Mouse (Mus musculus) left cerebral cortex, postnatal 4 days (tissue): ENCODE measurements around the gene Prkar1b. TPM values are rescaled to one million over a fixed set of nuclear protein-coding genes. Genes with fewer than 3 reads are reported as not detected.

Source experiments
- DNase-seq: peaks from one replicate; pipeline ENCODE4 v3.0.0-alpha.2; 2022
- intact Hi-C: fragments of 180-260 bp; cut with DNase I; formaldehyde crosslinking; loops from one replicate; pipeline ENCODE4 v1.15.1; 2025
- total RNA-seq, 2 experiments: library from RNA; stranded (reverse); gene quantifications; 2 replicates each; pipeline ENCODE4 v1.2.3; 2021

Gene Prkar1b
- total RNA-seq, 2 experiments from 2014 or later = 366 to 388 TPM

- intact Hi-C loops = loop anchor here (10.0 kb wide), 1 partner anchor 153 kb away; the partner anchor contains the start of gene Pdgfa
- DNase-seq = peak; percentile 69
Measured at GRCm38 (mm10) chr5:139147178-139148078, 2.4 kb downstream of the Prkar1b start.

DNA sequence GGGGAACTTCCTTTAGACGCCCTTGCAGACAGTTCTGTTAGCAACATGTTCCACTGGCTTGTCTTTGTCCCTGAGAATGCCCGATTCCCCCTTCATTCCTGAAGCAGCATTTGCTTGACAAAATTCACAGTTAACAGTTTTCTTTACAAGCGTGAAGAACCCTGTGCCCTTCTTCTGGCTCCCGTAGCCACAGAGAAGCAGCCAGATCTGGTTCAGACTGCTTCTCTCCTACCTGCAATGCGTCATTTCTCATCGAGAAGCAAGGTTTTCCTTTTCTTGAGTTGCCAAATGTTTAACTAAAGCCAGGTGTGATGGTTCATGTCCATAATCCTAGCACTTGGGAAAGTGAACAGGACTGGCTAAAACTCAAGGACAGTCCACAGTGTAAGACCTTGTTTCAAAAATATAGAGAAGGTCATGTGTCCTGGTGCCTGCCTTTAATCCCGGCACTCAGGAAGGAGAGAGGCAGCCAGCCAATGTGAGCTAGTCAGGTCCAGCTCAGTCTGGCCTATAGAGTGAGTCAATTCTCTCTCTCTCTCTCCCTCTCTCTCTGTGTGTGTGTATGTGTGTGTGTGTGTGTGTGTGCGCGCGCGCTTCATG is 3.2 kb downstream of the Prkar1b start:
- peak; percentile 42 for DNase-seq
- intact Hi-C loops = loop anchor here (10.0 kb wide), 1 partner anchor 152 kb away; the partner anchor contains the start of gene Pdgfa

DNA sequence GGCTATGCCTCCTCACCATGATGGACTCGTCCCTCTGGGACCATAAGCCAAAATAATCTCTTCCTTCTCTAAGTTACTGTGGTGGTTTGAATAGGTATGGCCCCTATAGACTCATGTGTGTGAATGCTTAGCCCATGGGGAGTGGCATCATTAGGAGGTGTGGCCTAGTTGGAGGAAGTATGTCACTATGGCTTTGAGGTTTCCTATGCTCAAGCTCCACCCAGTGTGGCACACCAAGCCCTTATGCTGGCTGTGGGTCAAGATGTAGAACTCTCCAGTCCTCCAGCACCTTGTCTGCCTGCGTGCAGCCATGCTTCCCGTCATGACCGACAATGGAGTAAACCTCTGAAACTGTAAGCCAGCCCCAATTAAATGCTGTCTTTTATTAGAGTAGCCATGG is 4.1 kb downstream of the Prkar1b start:
- intact Hi-C loops = loop anchor here (10.0 kb wide), 1 partner anchor 151 kb away; the partner anchor contains the start of gene Pdgfa
- no peak for DNase-seq

- intact Hi-C loops = loop anchor here (10.0 kb wide), 1 partner anchor 149 kb away; the partner anchor contains the start of gene Pdgfa
- peak; percentile 51 for DNase-seq
Measured at GRCm38 (mm10) chr5:139143890-139144289, 5.9 kb downstream of the Prkar1b start.

GRCm38 (mm10) chr5:139141326-139141725 is 8.5 kb downstream of the Prkar1b start:
- intact Hi-C loops = loop anchor here (10.0 kb wide), 1 partner anchor 147 kb away; the partner anchor contains the start of gene Pdgfa
- peak; percentile 65 for DNase-seq

GRCm38 (mm10) chr5:139140589-139140988 is 9.2 kb downstream of the Prkar1b start:
- intact Hi-C loops = loop anchor here (10.0 kb wide), 1 partner anchor 146 kb away; the partner anchor contains the start of gene Pdgfa
- DNase-seq = no peak

GRCm38 (mm10) chr5:139138926-139139472 is 10.8 kb downstream of the Prkar1b start:
- DNase-seq = no peak
- intact Hi-C loops = no loop called here

DNA sequence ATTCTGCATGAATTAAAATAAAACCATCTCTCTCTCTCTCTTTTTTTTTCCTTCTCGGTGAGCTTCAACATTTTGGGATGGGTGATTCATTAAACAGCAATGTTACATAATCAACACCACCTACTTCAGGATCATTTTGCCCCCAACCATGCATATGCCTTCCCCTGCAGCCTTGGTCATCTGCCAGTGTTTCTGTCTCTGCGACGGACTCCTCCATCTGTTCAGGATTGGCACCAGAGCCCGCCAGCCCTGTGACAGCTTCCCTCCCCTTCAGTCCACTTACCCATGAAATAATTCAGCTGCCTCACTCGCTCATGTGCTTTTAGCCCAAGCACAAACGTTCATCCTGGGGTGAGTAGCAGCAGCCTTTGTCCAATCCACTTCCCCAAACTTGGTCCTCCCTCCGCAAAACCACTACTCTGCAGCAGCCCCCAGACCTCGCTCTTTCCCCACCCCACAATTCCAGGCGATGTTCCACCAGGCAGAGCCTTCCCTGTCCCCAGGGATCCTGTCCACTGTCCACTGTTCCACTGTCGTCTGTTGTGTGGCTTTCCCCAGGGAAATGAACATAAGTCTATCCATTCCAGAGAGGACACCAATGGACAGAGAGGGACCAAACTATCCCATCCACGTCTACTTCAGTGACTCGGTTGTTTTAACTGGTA is 11.4 kb downstream of the Prkar1b start:
- intact Hi-C loops = no loop called here
- DNase-seq = peak; percentile 94

DNA sequence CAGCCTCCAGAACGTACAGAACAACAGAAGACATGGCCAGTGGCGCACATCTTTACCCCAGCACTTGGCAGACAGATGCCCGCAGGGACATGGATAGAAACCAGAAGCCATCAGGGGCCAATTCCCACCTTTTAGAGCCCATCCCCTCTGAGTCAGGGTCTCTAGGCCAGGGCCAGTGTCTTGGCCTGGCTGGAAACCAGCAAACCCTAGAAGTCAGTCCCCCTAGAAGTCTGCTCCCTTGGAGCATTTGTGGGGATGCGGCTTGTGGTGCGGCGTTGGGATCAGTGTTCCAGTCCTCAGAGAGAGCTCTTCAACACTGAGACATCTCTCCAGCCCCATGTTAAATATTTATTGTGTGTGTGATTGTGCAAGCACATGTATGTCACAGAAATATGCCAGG is 12.6 kb downstream of the Prkar1b start:
- no peak for DNase-seq
- intact Hi-C loops = no loop called here

- DNase-seq = no peak
- intact Hi-C loops = no loop called here
Measured at GRCm38 (mm10) chr5:139136341-139136740, 13.5 kb downstream of the Prkar1b start.

- DNase-seq = no peak
- intact Hi-C loops = no loop called here
Measured at GRCm38 (mm10) chr5:139134501-139134900, 15.3 kb downstream of the Prkar1b start.

GRCm38 (mm10) chr5:139130351-139130750 is 19.4 kb downstream of the Prkar1b start:
- intact Hi-C loops = no loop called here
- no peak for DNase-seq

DNA sequence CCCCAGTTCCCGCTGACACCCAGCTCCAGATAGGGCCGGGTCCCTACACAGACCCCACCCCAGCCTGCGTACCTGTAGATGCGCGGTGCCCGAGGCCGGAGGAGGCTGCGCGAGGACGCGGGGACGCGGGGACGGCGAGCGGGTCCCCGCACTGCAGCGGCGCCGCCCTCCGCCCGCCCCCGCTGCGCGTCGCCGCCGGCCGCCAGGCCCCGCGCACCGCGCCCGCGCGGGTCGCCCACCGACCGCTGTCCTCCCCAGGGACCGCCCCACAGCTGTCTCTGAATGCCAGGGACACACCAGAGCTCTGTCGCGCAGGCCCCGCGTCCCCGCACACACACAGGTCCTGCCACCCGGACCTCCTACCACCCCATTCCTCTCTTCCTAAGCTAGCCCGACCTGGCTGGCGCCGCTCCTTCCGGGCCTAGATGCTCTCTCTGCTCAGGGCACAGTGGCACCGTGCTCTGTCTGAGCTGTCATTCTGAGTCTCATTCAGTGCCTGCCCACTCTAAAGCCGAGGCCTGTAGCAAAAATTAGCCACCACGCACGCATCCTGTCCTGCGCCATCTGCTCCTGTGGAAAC is 20.1 kb downstream of the Prkar1b start:
- peak; percentile 26 for DNase-seq
- intact Hi-C loops = no loop called here

DNA sequence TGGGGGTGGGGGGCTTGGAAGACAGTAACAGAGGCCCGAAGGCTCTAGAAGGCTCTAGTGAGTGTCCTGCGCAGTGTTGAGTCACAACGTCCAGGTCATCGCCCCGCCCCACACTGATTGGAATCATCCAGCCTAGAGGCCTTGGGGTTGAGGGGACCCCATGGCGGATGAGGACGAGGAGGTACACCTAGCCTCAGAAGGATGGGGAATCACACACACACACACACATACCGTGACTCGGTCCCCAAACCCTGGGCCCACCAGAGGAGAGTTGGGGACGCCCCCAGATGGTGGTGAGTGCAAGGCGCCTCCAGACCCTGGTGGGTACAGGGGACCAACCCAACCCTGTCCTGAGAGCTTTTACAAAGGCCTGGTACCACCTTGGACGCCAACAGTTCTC is 20.7 kb downstream of the Prkar1b start:
- intact Hi-C loops = no loop called here
- no peak for DNase-seq

DNA sequence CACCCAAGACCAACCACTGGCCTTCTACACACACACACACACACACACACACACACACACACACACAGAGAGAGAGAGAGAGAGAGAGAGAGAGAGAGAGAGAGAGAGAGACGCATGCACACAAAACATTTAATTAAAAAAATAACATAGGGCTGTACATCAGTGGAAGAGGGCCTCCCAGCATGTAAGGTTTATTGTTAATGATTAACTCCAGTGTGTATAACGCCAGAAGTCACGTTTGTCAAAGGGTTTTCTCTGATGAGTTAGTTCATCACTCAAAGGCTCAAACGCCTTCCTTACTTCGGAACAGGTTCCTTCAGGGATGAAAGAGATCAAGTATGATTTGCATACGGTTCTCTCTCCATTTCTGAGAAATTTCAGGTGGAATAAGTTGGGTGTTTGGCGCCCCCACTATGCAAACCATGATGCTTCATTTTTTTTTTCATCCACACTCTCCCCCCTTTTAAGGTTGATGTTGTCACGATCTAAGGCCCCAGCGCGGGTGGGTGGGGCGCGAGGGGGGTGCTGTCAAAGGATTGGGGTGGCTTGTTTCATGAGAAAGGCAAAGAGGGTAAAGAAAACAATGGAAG is 21.2 kb downstream of the Prkar1b start:
- DNase-seq = no peak
- intact Hi-C loops = no loop called here

GRCm38 (mm10) chr5:139125717-139126116 is 24.1 kb downstream of the Prkar1b start:
- intact Hi-C loops = no loop called here
- no peak for DNase-seq

DNA sequence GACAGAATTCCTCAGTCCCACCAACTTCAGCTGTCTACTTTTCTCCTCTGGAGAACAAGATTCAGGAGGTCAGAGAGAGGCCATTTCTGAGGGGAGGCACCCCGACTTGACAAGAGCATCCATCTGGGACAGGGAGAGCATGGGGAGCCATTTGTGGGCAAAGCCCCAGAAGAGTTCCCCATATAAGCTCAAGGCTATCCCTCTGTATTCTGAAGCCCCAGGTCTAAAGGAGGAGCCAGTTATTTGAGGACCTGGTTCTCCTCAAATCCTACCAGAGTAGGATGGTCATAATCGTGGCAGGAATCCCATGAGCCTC is 30.9 kb downstream of the Prkar1b start:
- no peak for DNase-seq
- intact Hi-C loops = no loop called here

GRCm38 (mm10) chr5:139118139-139118960 is 31.5 kb downstream of the Prkar1b start:
- no peak for DNase-seq
- intact Hi-C loops = no loop called here

DNA sequence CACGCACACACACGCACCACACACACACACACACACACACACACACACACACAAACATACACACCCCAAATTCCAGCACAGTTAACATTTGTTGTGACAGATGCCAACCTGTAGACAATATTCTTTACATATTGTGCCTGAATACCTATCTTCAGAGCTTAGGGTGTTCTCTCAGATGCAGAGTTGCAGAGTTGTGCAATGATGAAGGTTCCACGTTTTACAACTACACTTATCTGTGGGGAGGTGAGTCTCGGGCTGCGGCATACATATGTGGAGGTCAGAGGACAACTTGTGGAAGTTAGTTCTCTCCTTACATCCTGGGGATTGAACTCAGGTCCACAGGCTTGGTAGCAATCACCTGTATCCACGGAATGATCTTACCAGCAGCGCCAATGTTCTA is 34.3 kb downstream of the Prkar1b start:
- no peak for DNase-seq
- intact Hi-C loops = no loop called here
